Mouse (Mus musculus) cerebellum, adult 2 months (tissue): Measurements from ENCODE around the gene Baiap2.

ENCODE experiments used
- CTCF ChIP-seq: fragments of 200-500 bp; IDR thresholded peaks from 2 replicates; pipeline ENCODE4 v1.5.1; 2011; ENCODE audit warnings: low read depth, mild to moderate bottlenecking, control low read depth, low read length, moderate library complexity, borderline replicate concordance; ENCODE audit not compliant: insufficient read depth
- POLR2A ChIP-seq: fragments of 200-500 bp; IDR thresholded peaks from 2 replicates; pipeline ENCODE4 v1.6.1; 2011; ENCODE audit warnings: low read length, control low read depth, borderline replicate concordance; ENCODE audit not compliant: insufficient read depth

GRCm38 (mm10) chr11:120019542-120020440, 77.2 kb downstream of the Baiap2 start:
- TF ChIP-seq CTCF (no peak), POLR2A (no peak)
